Mouse (Mus musculus): ENCODE data around the gene Rpl13a.

- TF ChIP-seq CTCF (IDR thresholded peaks at IDR 0.05; ENCODE audit: low read depth) (no peak), EP300 (IDR thresholded peaks at IDR 0.05; ENCODE audit: low read depth) (no peak)
Observed at GRCm38 (mm10) chr7:45094121-45094520, 34.4 kb downstream of the Rpl13a start.
